Mouse (Mus musculus) testis, postnatal 14 days (tissue): ENCODE data around the gene Sod3.

ENCODE experiments used
- DNase-seq: peaks from one replicate; pipeline ENCODE4 v3.0.0; 2021; ENCODE audit warnings: low spot score

Gene Sod3

DNA sequence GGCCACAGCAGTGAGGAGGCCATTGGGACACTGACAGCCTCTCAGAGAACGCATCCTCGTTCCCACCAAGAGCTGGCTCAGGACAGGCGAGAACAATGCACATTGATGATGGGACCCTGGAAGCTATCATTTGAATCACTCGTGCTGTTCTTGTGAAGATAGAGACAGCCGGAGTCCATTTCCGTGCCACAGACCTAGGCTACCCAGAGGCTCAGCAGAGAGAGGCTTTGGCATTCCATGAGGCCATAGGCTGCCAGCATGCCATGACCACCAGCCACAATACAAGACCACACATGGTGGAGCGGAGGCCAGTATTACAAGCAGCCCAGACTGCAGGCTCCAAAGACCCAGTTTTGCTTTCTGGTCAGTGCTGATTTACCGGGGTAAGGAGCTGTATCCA is 19.2 kb downstream of the Sod3 start:
- DNase-seq: no peak

DNA sequence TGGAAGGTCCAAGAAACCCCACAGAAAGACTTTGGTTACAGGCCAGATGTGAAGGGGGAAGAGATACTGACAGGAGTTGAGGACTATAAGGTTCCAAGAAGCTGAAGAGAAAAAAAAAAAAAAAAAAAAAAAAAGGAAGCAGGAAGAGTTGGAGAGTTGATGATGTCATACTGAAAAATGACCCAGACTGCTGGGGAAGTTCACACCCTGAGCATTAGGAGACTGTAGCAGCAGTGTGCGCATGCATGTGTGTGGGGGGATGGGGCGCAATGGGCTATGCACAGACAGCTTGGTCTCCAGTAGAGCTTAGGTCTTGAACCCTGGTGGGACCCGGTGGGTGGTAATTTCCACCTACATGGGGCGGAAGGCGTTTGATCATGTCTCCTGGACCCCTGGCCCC is 20.2 kb downstream of the Sod3 start:
- no peak for DNase-seq

DNA sequence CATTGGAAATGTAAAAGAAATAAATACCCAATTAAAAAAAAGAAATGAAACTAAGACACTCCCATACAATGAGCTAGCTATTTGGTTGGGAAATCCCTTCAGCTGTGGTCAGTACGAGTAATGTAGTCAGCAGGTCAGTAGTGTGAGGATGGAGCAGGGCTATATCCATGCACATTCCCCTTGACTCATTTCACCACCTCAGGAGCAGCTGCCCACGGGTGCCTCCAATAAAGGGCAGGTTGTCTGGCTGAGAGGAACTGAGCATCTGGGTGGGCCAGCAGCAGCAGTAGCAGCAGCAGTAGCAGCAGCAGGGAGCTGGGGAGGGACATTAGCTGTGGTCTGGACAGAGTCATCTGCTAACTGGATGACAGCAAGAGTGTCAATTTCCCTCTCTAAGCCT is 22.4 kb downstream of the Sod3 start:
- DNase-seq: no peak

DNA sequence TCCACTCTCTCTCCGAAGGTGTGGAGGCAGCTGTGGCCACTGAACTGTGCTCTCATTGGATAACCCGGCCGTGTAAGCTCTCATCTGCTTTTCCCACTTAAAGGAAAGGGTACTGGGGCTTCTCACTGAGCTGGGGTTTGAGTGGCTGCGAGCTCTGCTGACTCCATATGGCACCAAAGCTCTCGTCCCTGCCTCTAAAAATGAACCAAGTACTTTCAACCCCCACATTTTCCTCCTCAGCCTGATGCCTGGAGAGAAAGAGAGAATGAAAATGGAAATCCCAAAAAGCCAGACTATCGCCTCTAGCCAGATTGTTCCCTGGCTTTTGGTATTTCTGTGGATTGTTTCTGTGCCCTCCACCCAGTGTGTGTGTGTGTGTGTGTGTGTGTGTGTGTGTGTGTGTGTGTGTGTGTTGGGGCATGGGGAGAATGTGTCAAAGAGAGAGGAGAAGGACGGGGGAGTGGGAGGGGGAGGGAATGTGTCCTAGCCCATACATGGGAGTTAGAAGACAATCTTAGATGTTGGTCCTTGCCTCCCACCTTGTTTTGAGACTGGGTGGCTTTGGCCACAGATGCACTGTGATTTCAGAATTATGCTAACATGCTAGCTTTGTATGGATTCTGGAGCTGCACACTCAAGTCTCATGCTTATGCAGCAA is 24.6 kb downstream of the Sod3 start:
- no peak for DNase-seq

DNA sequence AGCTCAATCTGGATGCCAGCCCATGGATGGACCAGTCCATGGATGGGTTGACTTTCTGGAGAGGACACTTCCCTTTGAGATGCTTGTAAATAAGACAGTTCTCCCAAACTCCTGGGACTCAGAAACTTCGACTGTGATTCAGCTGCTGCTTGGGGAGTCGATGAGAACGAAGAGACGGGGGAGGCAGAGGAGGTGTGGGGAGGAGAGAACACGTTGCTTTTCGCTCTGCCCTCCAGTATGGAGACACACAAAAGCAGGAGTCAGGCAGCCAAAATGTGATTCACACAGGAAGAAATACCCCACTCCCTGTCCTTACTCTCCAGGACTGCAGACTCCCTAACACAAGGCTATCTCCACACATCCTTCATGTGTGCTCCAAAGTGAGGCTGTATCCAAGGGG is 26.8 kb downstream of the Sod3 start:
- no peak for DNase-seq

DNA sequence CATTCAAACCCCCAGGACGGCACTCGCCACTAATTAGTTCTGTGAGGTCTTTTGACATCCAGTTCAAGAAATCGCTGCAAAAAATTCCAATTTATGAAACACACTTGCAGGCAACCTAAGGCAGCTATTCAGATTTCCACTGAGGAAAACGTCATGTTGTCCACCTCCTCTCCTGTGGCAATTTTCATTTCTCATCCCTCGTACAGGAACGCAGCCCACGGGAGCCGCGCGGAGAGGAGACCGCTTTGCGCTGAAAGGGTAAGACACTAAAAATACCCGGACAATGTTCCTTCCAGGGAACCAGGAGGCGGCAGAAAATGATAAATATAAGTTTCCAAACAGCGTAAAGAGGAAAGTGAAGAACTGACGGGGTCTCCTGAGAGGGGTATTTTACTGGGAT is 27.9 kb downstream of the Sod3 start:
- DNase-seq: no peak

DNA sequence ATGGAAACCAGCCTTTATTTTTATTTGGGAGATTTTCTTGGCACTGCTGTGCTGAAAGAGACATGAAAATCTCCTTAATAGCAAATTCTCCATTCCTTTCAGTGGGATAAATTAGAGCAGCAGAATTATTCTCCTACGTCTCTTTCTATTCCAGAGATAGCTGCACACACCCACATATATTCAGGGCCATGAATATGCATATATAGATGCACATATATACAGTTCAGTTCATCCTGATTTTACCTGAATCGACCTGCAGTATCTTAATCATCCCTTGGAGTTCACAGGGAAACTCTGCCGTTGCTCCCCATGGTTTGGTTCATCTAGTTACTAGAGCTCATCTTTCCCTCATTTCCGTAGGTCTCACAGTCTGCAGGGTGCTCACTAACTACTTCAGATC is 30.2 kb downstream of the Sod3 start:
- no peak for DNase-seq

DNA sequence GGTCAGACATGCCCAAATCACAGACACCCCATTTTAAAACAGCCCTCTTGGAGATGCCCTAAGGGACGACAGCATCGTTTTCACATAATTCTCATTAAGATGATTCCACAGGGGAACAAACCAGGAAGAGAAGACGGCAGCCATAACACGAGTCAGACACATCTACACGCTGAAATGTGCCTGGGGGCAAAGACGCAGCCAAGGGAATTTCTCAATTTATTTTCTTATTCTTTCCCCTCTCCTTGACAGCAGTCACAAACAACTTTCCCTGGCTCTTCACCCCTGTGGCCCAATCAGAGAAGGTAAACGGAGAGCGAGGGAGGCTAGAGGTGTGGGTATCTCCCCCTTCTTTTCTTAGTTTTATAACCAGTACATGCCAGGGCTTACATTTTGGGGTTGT is 40.8 kb downstream of the Sod3 start:
- DNase-seq: no peak

DNA sequence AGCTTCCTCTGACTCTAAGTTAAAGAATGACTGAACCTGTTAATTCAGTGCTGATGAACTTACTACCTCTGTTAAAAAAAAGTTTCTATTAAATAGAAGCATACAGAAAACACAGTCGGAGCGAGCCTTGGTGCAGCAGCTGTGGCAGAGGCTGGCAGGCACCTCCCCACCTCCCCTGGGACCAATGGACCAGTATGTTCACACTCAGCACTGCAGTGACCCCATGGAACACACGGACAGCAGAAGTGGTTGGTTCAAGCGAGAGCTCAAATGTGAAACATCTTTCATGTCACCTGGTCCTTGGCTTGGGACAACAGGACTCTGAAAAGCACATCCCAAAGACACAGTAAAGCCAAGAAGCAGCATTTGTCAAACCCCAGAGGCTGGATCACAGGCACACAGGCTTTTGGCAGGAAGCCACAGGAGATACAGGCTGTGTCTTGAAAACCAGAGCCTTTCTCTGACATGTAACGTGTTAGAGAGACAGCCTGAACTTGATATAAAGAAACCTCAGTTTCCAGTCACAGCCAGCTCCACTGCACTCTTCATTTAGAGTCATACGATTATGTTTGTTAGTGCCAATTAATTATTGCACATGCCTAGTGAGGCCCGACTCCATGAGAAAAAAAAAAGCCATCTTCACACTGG is 45.2 kb downstream of the Sod3 start:
- DNase-seq: no peak

DNA sequence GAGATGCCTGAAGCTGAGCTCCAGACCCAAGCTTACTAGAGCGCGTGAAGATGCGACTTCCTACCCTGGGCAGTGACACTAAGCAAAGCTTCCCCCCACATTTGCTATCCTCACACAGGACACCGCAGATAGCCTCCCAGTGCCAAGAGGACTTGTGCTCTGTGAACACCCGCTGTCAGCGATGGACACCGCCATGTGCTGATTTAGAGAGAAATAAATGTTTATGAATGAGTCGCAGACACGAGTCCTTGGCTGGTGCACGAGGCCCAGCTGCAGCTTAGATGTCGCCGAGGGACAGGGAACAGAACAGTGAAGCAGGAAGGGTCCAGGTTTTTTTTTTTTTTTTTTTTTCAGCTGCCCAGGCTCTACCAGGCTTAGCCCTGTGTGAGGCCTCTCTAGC is 46.6 kb downstream of the Sod3 start:
- no peak for DNase-seq

DNA sequence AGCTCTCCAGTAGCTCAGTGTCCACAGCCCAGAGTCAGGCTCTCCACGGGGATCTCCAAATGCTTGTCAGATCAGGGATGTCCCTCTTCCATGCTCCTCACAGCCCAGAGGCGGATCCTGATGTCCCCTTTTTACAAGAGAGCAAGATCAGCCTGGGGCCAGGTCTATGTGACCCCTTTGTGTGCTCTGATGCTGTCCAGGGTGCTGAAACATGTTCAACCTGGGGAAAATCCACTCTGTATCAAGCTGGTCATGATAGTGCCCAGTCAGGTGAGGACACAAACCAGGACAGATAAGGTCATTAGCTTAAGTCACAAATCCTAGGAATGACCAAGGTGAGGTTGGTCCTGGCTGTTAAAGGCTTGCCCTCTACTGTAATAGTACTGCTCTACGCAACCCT is 48.0 kb downstream of the Sod3 start:
- no peak for DNase-seq

DNA sequence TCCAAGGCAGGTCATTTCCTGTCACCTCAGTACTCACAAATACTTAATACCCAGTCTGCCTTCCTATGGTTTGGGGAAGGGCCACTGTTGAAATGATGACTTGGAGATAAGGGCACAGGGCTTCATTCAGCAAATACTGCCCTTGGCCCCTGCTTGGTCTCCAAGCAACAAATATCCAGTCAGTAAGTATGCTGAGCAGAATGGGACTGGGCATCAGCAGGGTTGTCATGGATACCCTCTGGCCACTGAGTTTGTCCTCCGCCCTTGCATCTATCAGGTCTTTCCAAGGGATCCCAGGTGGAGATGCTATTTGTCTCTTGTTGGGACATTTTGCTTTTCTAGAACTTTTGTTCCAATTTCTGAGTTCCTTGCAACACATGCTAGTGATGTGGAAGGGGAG is 51.6 kb downstream of the Sod3 start:
- DNase-seq: no peak

DNA sequence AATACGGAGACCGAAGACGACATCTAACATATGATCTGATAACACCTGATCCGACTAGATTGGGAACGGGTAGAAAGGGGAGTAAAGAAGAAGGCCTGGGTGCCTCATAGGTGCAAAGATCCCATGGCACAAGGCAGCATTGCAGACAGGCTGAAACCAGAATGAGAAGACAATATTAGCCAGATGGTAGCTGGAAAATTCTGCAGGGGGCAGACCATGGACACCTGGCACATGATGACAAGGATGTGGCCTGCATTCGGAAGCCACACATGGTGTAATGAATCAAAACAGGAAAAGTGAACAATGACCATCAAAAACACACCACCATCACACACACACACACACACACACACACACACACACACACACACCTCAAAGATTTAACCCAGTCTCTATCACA is 52.3 kb downstream of the Sod3 start:
- no peak for DNase-seq

DNA sequence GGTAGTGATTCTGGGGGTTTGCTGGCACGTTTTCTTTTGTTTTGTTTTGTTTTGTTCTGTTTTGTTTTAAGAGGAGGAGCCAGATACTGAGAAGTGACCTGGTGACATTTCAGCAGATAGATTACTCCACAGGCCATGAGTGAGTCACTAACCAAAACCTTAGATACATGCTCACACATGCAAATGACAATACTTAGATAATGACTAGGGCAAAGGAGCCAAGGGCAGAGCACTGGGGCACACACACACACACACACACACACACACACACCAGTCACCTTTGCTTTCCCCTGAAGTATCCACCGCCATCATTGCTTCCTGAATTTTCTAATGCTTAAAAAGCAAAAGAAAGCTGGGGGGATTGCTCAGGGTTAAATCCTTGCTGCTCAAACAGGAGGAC is 52.9 kb downstream of the Sod3 start:
- DNase-seq: no peak
